Mouse (Mus musculus): ENCODE measurements around the gene Ccdc120. TPM values are rescaled to one million over a fixed set of nuclear protein-coding genes. Genes with fewer than 3 reads are reported as not detected.
"Not testable (repeated sequence)": the region's sequence is repeated elsewhere in the genome, so short reads cannot be mapped to it uniquely, and the experiment has no call there.

Ccdc120 gene
- total RNA-seq, 4 experiments from 2014 or later = 12.4 to 21.4 (median 17.2) TPM

DNA sequence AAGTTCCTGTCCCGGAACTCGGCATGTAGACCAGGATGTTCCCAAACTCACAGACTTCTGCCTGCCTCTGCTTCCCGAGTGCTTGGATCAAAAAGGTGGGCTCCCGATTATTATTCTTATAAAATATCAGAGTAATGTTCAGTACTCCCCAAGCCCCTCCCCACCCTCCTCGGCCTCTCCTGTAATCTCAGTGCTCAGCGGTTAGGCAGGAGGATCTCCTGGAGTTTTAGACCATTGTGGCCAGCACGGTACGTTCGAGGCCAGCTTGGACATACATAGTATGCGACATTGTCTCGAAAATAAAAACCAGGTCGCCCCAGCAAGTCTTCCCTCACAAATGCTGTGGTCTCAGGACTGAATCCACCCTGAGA is 37.0 kb downstream of the Ccdc120 start:
- DNase-seq (ENCODE audit: low spot score in 2 of 2) = not testable (repeated sequence)

DNA sequence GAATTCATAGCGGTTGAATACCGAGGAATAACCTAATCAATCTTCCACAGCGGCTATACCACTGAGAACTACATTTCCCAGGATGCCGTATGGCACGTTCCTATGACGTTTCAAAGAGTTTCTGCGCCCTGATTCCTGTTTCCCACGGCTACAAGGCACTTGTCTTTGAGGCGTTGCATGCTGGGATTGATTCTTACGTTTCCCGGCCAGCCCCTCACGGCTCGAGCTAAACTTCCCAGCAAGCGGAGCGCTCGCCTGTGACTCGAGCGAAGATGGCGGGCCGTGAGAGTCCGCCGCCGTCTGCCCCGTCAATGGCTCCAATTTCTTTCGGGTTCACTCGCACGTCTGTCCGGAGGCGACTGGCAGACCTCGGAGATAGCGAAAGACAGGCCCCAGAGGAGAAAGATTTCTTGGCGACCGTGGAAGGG is 53.7 kb downstream of the Ccdc120 start, which contains the start of gene Gpkow:
Gene Gpkow (plus strand): TSS at position 178 of the 428 bp plus-strand sequence.
- DNase-seq (ENCODE audit: low spot score in 2 of 2) = peak; percentile 77 to 85

DNA sequence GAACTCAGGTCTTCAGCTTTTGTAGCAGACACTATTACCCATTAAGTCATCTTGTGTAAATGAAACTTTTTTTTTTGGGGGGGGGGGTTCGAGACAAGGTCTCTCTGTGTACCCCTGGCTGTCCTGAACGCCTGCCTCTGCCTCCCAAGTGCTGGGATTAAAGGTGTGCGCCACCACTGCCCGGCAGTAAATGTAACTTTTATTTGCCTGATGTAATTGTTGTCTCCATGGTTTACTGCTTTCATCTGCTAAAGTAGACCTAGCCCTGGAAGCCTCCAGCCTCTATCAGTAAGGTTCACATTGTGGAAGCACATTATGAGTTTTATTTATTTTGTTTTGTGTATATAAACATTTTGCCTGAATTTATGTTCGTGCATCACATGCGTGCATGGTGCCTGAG is 54.2 kb downstream of the Ccdc120 start:
- DNase-seq (ENCODE audit: low spot score in 2 of 2) = no peak

DNA sequence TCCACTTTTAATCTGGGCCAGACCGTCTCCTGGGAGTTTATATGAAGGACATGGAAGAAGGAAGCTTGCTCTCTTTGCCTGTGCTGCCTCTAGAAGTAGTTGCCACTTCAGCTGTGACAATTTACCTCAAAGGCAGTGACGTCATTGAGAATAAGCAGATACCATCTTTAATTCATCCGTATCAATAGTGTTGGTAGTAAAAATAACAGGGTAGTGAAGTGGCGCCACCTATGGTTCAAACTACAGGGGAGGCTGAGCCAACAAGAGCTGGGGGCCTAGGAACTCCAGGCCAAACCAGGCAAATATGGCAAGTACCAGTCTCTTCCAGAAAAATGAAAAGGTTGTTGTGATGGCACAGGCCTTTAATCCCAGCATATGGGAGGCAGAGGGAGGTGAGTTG is 57.8 kb downstream of the Ccdc120 start:
- DNase-seq (ENCODE audit: low spot score in 2 of 2) = no peak

DNA sequence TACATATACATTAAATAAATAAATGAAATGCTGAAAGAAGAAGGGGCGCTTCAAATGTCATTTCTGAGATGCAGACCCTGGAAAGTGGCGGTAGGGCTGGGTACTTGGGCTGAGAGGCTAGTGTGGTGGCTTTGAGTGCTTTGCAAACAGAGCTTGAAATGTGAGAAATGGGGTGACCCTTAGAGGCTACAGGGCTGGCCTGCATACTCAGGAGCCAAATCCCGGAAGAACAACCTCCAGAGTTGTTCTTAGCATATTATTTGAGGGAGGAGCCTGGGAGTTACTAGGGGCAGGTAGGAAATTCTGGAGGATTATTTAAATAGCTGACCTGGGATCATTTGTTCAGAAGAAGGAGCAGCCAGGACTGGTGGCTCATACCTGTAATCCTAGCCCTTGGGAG is 60.2 kb downstream of the Ccdc120 start:
- no peak for DNase-seq (ENCODE audit: low spot score in 2 of 2)

DNA sequence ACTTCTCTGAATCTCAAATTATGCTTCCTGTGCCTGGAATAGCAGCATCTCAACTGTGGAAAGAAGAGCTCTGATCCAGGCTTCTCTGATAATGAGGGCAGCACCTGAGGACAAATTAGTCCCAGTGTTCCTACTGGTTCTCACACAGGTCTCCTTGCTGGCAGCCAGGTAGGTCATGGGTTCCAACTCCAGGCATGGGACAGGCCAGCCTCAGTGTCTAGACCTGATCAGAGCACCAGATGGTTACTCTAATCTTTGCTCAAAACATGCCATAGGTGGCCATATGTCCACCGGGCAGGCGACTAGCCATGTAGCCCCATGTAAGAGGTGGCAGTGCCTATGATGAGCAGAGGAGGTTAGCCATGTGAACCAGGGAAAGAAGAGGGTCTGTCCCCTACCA is 62.4 kb downstream of the Ccdc120 start:
- DNase-seq (ENCODE audit: low spot score in 2 of 2) = no peak

Other genes with a start within 250 kb of the Ccdc120 start
- under 1 TPM in 1 of 4 experiments, not detected in 3; 0.09 TPM for gene Foxp3, start 177.3 kb downstream of the Ccdc120 start, total RNA-seq (2022)
- gene Ppp1r3f, start 176.6 kb downstream of the Ccdc120 start, total RNA-seq (2022) = 10 to 100 TPM; 16.1 to 20.2 (median 17.2) TPM
- 10 to 100 TPM; 20.7 to 25.7 (median 23.1) TPM for gene Ccdc22, start 145.4 kb downstream of the Ccdc120 start, total RNA-seq (2022)
- under 1 TPM in 1 of 4 experiments, not detected in 3; 0.34 TPM for gene Cacna1f, start 143.8 kb downstream of the Ccdc120 start, total RNA-seq (2022)
- 1,000 to 10,000 TPM; 1,661 to 2,111 (median 1,867) TPM for gene Syp, start 112.4 kb downstream of the Ccdc120 start, total RNA-seq (2022)
- gene Prickle3, start 93.6 kb downstream of the Ccdc120 start, total RNA-seq (2022) = 1 to 10 TPM in 3 of 4 experiments, under 1 TPM in 1; 0.70 to 2.3 (median 1.9) TPM
- 1 to 10 TPM; 4.6 to 7.8 (median 6.0) TPM for gene Plp2, start 79.5 kb downstream of the Ccdc120 start, total RNA-seq (2022)
- gene Magix, start 69.7 kb downstream of the Ccdc120 start, total RNA-seq (2022) = under 1 TPM; 0.23 to 0.36 (median 0.30) TPM
- 10 to 100 TPM; 33.2 to 39.4 (median 35.8) TPM for gene Gpkow, start 53.8 kb downstream of the Ccdc120 start, total RNA-seq (2022)
- 10 to 100 TPM; 55.6 to 68.4 (median 62.7) TPM for gene Wdr45, start 36.6 kb downstream of the Ccdc120 start, total RNA-seq (2022)
- gene Gm45208, start 28.7 kb downstream of the Ccdc120 start, total RNA-seq (2022) = not detected
- 100 to 1,000 TPM in 2 of 4 experiments, 10 to 100 TPM in 2; 90.4 to 101 (median 96.8) TPM for gene Praf2, start 22.5 kb downstream of the Ccdc120 start, total RNA-seq (2022)
- gene Tfe3, start 11.7 kb upstream of the Ccdc120 start, total RNA-seq (2022) = 10 to 100 TPM; 31.8 to 34.9 (median 32.7) TPM
- 100 to 1,000 TPM in 3 of 4 experiments, 10 to 100 TPM in 1; 97.8 to 120 (median 109) TPM for gene Gripap1, start 38.9 kb upstream of the Ccdc120 start, total RNA-seq (2022)
- 10 to 100 TPM in 2 of 4 experiments, 1 to 10 TPM in 2; 8.8 to 11.8 (median 10.1) TPM for gene Kcnd1, start 71.4 kb upstream of the Ccdc120 start, total RNA-seq (2022)
- gene Otud5, start 90.5 kb upstream of the Ccdc120 start, total RNA-seq (2022) = 10 to 100 TPM; 72.4 to 77.1 (median 75.7) TPM
- gene Pim2, start 127.4 kb upstream of the Ccdc120 start, total RNA-seq (2022) = 10 to 100 TPM; 41.3 to 61.5 (median 50.7) TPM
- gene Slc35a2, start 133.1 kb upstream of the Ccdc120 start, total RNA-seq (2022) = 10 to 100 TPM; 39.3 to 50.9 (median 41.9) TPM
- gene Pqbp1, start 148.4 kb upstream of the Ccdc120 start, total RNA-seq (2022) = 10 to 100 TPM; 65.0 to 82.0 (median 75.3) TPM
- 10 to 100 TPM; 19.6 to 33.3 (median 25.4) TPM for gene Timm17b, start 148.5 kb upstream of the Ccdc120 start, total RNA-seq (2022)
- not detected for gene Gm10491, start 156.9 kb upstream of the Ccdc120 start, total RNA-seq (2022)
- not detected for gene Gm10490, start 158.6 kb upstream of the Ccdc120 start, total RNA-seq (2022)
- 100 to 1,000 TPM; 321 to 373 (median 344) TPM for gene Pcsk1n, start 168.9 kb upstream of the Ccdc120 start, total RNA-seq (2022)
- gene Eras, start 177.7 kb upstream of the Ccdc120 start, total RNA-seq (2022) = not detected
- 10 to 100 TPM; 45.6 to 50.1 (median 47.6) TPM for gene Hdac6, start 197.0 kb upstream of the Ccdc120 start, total RNA-seq (2022)
- not detected for gene Gata1, start 227.2 kb upstream of the Ccdc120 start, total RNA-seq (2022)

Data from layer of hippocampus, adult 8-10 months (tissue).